Mouse (Mus musculus): ENCODE measurements around the gene Aff3.

The Aff3 gene

GRCm38 (mm10) chr1:38496886-38497528 is 167.7 kb downstream of the Aff3 start:
- no peak for DNase-seq (ENCODE audit: low read depth, low spot score)

- DNase-seq (ENCODE audit: low read depth, low spot score): no peak
Measured at GRCm38 (mm10) chr1:38495284-38495683, 169.5 kb downstream of the Aff3 start.

- no peak for DNase-seq (ENCODE audit: low read depth, low spot score)
Measured at GRCm38 (mm10) chr1:38489733-38490132, 175.0 kb downstream of the Aff3 start.

- no peak for DNase-seq (ENCODE audit: low read depth, low spot score)
Measured at GRCm38 (mm10) chr1:38488667-38489210, 176.0 kb downstream of the Aff3 start.

- DNase-seq (ENCODE audit: low read depth, low spot score): peak; percentile 27
Measured at GRCm38 (mm10) chr1:38487884-38488283, 176.9 kb downstream of the Aff3 start.

GRCm38 (mm10) chr1:38483191-38483590 is 181.6 kb downstream of the Aff3 start:
- DNase-seq (ENCODE audit: low read depth, low spot score): no peak

- DNase-seq (ENCODE audit: low read depth, low spot score): no peak
Measured at GRCm38 (mm10) chr1:38478246-38478743, 186.5 kb downstream of the Aff3 start.

- DNase-seq (ENCODE audit: low read depth, low spot score): peak; percentile 11
Measured at GRCm38 (mm10) chr1:38470817-38471216, 193.9 kb downstream of the Aff3 start.

- peak; percentile 68 for DNase-seq (ENCODE audit: low read depth, low spot score)
Measured at GRCm38 (mm10) chr1:38470166-38470565, 194.6 kb downstream of the Aff3 start.

- DNase-seq (ENCODE audit: low read depth, low spot score): no peak
Measured at GRCm38 (mm10) chr1:38467305-38468083, 197.3 kb downstream of the Aff3 start.

- DNase-seq (ENCODE audit: low read depth, low spot score): no peak
Measured at GRCm38 (mm10) chr1:38456719-38457269, 208.0 kb downstream of the Aff3 start.

GRCm38 (mm10) chr1:38454921-38455320 is 209.8 kb downstream of the Aff3 start:
- no peak for DNase-seq (ENCODE audit: low read depth, low spot score)

GRCm38 (mm10) chr1:38451367-38451766 is 213.4 kb downstream of the Aff3 start:
- DNase-seq (ENCODE audit: low read depth, low spot score): no peak

GRCm38 (mm10) chr1:38450677-38451076 is 214.1 kb downstream of the Aff3 start:
- no peak for DNase-seq (ENCODE audit: low read depth, low spot score)

- no peak for DNase-seq (ENCODE audit: low read depth, low spot score)
Measured at GRCm38 (mm10) chr1:38449816-38450478, 214.8 kb downstream of the Aff3 start.

GRCm38 (mm10) chr1:38448854-38449253 is 215.9 kb downstream of the Aff3 start:
- DNase-seq (ENCODE audit: low read depth, low spot score): no peak

GRCm38 (mm10) chr1:38447581-38447980 is 217.2 kb downstream of the Aff3 start:
- DNase-seq (ENCODE audit: low read depth, low spot score): no peak

GRCm38 (mm10) chr1:38446152-38446820 is 218.5 kb downstream of the Aff3 start:
- no peak for DNase-seq (ENCODE audit: low read depth, low spot score)

- no peak for DNase-seq (ENCODE audit: low read depth, low spot score)
Measured at GRCm38 (mm10) chr1:38442887-38443286, 221.9 kb downstream of the Aff3 start.

- no peak for DNase-seq (ENCODE audit: low read depth, low spot score)
Measured at GRCm38 (mm10) chr1:38442479-38442878, 222.3 kb downstream of the Aff3 start.

GRCm38 (mm10) chr1:38441800-38442199 is 223.0 kb downstream of the Aff3 start:
- peak; percentile 76 for DNase-seq (ENCODE audit: low read depth, low spot score)
